Mouse (Mus musculus): Measurements from ENCODE around the gene Faap20.

DNA sequence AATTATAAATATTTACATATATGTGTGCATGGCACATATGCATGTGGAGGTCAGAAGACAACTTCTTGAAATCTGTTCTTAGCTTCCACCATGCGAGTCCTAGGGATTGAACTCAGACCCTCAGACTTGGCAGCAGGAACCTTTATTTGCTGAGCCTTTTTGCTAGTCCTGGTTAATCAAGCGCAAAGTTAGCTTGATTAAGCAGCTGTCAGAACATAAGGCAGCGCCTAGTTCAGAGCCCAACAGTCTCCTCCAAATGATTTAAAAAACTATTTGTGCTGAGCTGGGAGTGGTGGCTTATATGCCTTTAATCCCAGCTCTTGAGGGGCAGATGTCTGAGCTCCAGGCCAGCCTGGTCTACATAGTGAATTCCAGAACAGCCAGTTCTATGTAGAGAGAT, 1.5 kb downstream of the Faap20 start:
- TF ChIP-seq CTCF (IDR thresholded peaks at IDR 0.05; ENCODE audit: low read depth, low read length) = no peak
- no peak for TF ChIP-seq EP300 (IDR thresholded peaks at IDR 0.05; ENCODE audit: insufficient read depth, low read depth, low read length)
- no peak for TF ChIP-seq POLR2A (IDR thresholded peaks at IDR 0.05; ENCODE audit: insufficient read depth, low read length)
